Mouse (Mus musculus) bone marrow, adult 2 months (tissue): ENCODE results near the gene Hnf4a. TPM values are rescaled to one million over a fixed set of nuclear protein-coding genes. Genes with fewer than 3 reads are reported as not detected.
"Not testable (repeated sequence)": the region's sequence is repeated elsewhere in the genome, so short reads cannot be mapped to it uniquely, and the experiment has no call there.

Experiments used
- H3K27ac ChIP-seq: fragments of 200-500 bp; 2 replicates; pipeline ENCODE4 v1.5.1; 2012; ENCODE audit warnings: low read depth, mild to moderate bottlenecking, control low read depth, inconsistent platforms, low read length; ENCODE audit not compliant: control insufficient read depth, poor library complexity, insufficient read depth
- H3K4me1 ChIP-seq: fragments of 200-500 bp; 2 replicates; pipeline ENCODE4 v1.6.1; 2011; ENCODE audit warnings: low read length; ENCODE audit not compliant: control insufficient read depth, insufficient read depth
- H3K4me3 ChIP-seq: fragments of 200-500 bp; replicated peaks from 2 replicates; pipeline ENCODE3; 2011; ENCODE audit warnings: mild to moderate bottlenecking, low read depth, low read length, control low read depth; ENCODE audit not compliant: control insufficient read depth
- CTCF ChIP-seq: fragments of 200-500 bp; IDR thresholded peaks from 2 replicates; pipeline ENCODE4 v1.5.1; 2011; ENCODE audit warnings: low read length, control low read depth; ENCODE audit not compliant: control insufficient read depth, insufficient read depth
- POLR2A ChIP-seq: fragments of 200-500 bp; IDR thresholded peaks from 2 replicates; pipeline ENCODE4 v1.6.1; 2011; ENCODE audit warnings: low read depth, mild to moderate bottlenecking, control low read depth, low read length, borderline replicate concordance; ENCODE audit not compliant: control insufficient read depth
- WGBS: fragments of 180-500 bp; shearing (Covaris S2); methylation state at CpG from one replicate; pipeline ENCODE4 v1.1.7; 2018; 5-methylcytosine and 5-hydroxymethylcytosine counted together
- polyA plus RNA-seq: library from polyadenylated mRNA; stranded (reverse); fragments of >200 nt; gene quantifications from 2 replicates; pipeline ENCODE4 v1.2.4, GENCODE M21; 2011; ENCODE audit warnings: low replicate concordance; ENCODE audit not compliant: missing spikeins, insufficient read depth, insufficient read length

Gene Hnf4a
- polyA plus RNA-seq, 1 experiment: 3.0 TPM

GRCm38 (mm10) chr2:163617232-163617863 lies 110.7 kb downstream of the Hnf4a start:
- TF ChIP-seq POLR2A (no peak), CTCF (no peak)
- 82% methylated on average over 3 of the region's 3 CpGs for WGBS
- no peak overlapping the region for H3K27ac ChIP-seq
- no peak overlapping the region for H3K4me3 ChIP-seq
- H3K4me1 ChIP-seq: no peaks in the 10 kb centered on the region

- Histone ChIP-seq H3K27ac (no peak overlapping the region), H3K4me3 (no peak overlapping the region), H3K4me1 (no peaks in the 10 kb centered on the region)
- no peak for TF ChIP-seq CTCF
- 89% methylated on average over 4 of the region's 4 CpGs for WGBS
These were observed 111.3 kb downstream of the Hnf4a start for GRCm38 (mm10) chr2:163617874-163618273.

DNA sequence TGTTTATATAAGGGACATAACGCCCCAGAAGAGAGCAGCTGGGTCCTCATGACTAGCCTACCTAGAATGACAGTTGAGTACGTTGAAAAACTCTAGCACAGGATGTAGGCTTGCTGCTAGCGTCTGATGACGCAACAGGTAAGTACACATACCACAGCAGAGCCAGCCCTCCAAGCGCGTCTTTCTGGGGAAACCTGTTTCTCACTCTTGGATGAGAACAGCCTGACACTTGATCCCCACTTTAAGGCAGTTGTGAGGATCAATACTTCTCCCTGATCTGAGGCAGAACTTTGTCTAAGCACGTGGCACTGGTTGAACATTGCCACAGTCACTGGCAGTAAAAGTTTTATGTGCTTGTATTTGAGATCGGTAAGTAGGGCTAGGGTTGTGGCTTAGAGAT lies 113.8 kb downstream of the Hnf4a start:
- Histone ChIP-seq H3K4me1 (no peaks in the 10 kb centered on the region), H3K27ac (no peak overlapping the region), H3K4me3 (no peak overlapping the region)
- TF ChIP-seq CTCF (no peak), POLR2A (no peak)
- WGBS: 57% methylated on average over 8 of the region's 8 CpGs

GRCm38 (mm10) chr2:163621401-163621800 lies 114.8 kb downstream of the Hnf4a start:
- WGBS: 83% methylated on average over 3 of the region's 3 CpGs
- H3K27ac ChIP-seq, H3K4me1 ChIP-seq, H3K4me3 ChIP-seq: not testable (repeated sequence)

Other genes with a start within 250 kb of the Hnf4a start
- gene Jph2, start 108.8 kb upstream of the Hnf4a start, polyA plus RNA-seq: 0.23 TPM in 1 of 2 replicates, not detected in the other
- 34.1 and 70.4 TPM in 2 replicates for gene Oser1, start 82.1 kb upstream of the Hnf4a start, polyA plus RNA-seq
- not detected in 2 replicates for gene Gdap1l1, start 68.3 kb upstream of the Hnf4a start, polyA plus RNA-seq
- 1.6 and 4.5 TPM in 2 replicates for gene Fitm2, start 34.2 kb upstream of the Hnf4a start, polyA plus RNA-seq
- gene R3hdml, start 14.5 kb upstream of the Hnf4a start, polyA plus RNA-seq: not detected in 2 replicates
- gene Ttpal, start 95.5 kb downstream of the Hnf4a start, polyA plus RNA-seq: 11.5 and 19.8 TPM in 2 replicates
- 328 and 366 TPM in 2 replicates for gene Serinc3, start 138.3 kb downstream of the Hnf4a start, polyA plus RNA-seq
- gene Pkig, start 151.6 kb downstream of the Hnf4a start, polyA plus RNA-seq: 109 and 152 TPM in 2 replicates
- 4.0 and 14.9 TPM in 2 replicates for gene Ada, start 243.4 kb downstream of the Hnf4a start, polyA plus RNA-seq